Mouse (Mus musculus) C2C12 (cell line): ENCODE data around the gene Sez6. TPM values are rescaled to one million over a fixed set of nuclear protein-coding genes. Genes with fewer than 3 reads are reported as not detected.

ENCODE experiments used
- H3K27me3 ChIP-seq: one replicate; pipeline ENCODE4 v1.6.1; 2011; ENCODE audit not compliant: control insufficient read depth, insufficient read depth, insufficient read length
- H3K36me3 ChIP-seq: one replicate; pipeline ENCODE4 v1.6.1; 2011; ENCODE audit not compliant: control insufficient read depth, insufficient read depth
- H3K4me3 ChIP-seq: one replicate; pipeline ENCODE4 v1.5.1; 2011; ENCODE audit warnings: mild to moderate bottlenecking, control low read depth; ENCODE audit not compliant: poor library complexity, insufficient read depth, severe bottlenecking
- H3K79me2 ChIP-seq: one replicate; pipeline ENCODE4 v1.6.1; 2011; ENCODE audit not compliant: control insufficient read depth, insufficient read depth
- H3K79me3 ChIP-seq: one replicate; pipeline ENCODE4 v1.6.1; 2011; ENCODE audit warnings: low read depth, control low read depth
- H3ac ChIP-seq: one replicate; pipeline ENCODE3; 2011; ENCODE audit warnings: low read depth; ENCODE audit not compliant: control insufficient read depth, insufficient read length
- CEBPB ChIP-seq: IDR thresholded peaks from one replicate; pipeline ENCODE4 v1.6.1; 2011; ENCODE audit warnings: low read depth, mild to moderate bottlenecking, control low read depth, moderate library complexity
- CTCF ChIP-seq: IDR thresholded peaks from one replicate; pipeline ENCODE4 v1.5.1; 2011; ENCODE audit not compliant: control insufficient read depth, insufficient read depth, insufficient read length
- FOSL1 ChIP-seq: IDR thresholded peaks from one replicate; pipeline ENCODE4 v1.8.0; 2011; ENCODE audit warnings: mild to moderate bottlenecking, low read length; ENCODE audit not compliant: poor library complexity, insufficient read depth, severe bottlenecking
- MAX ChIP-seq: IDR thresholded peaks from one replicate; pipeline ENCODE4 v1.6.1; 2011; ENCODE audit warnings: mild to moderate bottlenecking, control low read depth
- MYOD1 ChIP-seq: IDR thresholded peaks from one replicate; pipeline ENCODE4 v1.6.1; 2011; ENCODE audit warnings: low read depth; ENCODE audit not compliant: control insufficient read depth, insufficient read length
- MYOG ChIP-seq: IDR thresholded peaks from one replicate; pipeline ENCODE4 v1.6.1; 2011; ENCODE audit not compliant: control insufficient read depth, insufficient read length; ENCODE audit errors: extremely low read depth
- USF1 ChIP-seq: IDR thresholded peaks from one replicate; pipeline ENCODE4 v1.6.1; 2011; ENCODE audit warnings: low read depth, mild to moderate bottlenecking, control low read depth, moderate library complexity
- polyA plus RNA-seq: library from polyadenylated mRNA; unstranded; fragments of >200 nt; fragmentation: generic; extraction: Trizol; gene quantifications from one replicate; pipeline ENCODE4 v1.2.1, GENCODE M21; 2012; ENCODE audit warnings: missing spikeins

Gene Sez6
- polyA plus RNA-seq, 1 experiment: not detected

GRCm38 (mm10) chr11:77908468-77908867, 22.1 kb upstream of the Sez6 start:
- Histone ChIP-seq H3ac (no peak overlapping the region), H3K4me3 (no peak overlapping the region), H3K79me2 (no peaks in the 10 kb centered on the region), H3K27me3 (peaks cover 62% of the 10 kb centered on the region), H3K79me3 (no peaks in the 10 kb centered on the region), H3K36me3 (no peaks in the 10 kb centered on the region)
- TF ChIP-seq FOSL1 (no peak), MYOD1 (no peak), MAX (no peak), MYOG (no peak), USF1 (no peak), CTCF (no peak), CEBPB (no peak)

DNA sequence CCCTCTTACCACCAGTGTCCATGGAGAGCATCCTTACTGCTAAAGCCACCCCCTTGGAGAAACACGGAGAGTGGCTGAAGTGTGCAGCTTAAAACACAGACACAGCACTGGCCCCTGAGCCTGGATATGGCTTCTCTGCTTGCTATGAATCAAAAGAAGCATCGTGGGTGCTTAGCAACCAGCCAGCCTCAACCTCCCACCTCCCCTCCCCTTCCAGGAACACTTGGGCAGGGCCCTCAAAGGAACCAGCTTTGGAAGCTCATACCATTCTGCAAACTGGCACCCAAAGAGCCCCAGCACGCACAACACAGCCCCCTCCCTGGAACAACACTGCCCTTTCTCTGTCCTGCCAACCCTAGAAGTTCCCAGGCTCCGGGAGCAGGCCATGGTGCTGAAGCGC, 21.2 kb upstream of the Sez6 start:
- TF ChIP-seq FOSL1: no peak
- TF ChIP-seq MAX: no peak
- no peak for TF ChIP-seq MYOD1
- no peak for TF ChIP-seq CEBPB
- no peak for TF ChIP-seq CTCF
- TF ChIP-seq USF1: no peak
- TF ChIP-seq MYOG: no peak
- Histone ChIP-seq H3K27me3 (peaks cover 62% of the 10 kb centered on the region), H3ac (no peak overlapping the region), H3K4me3 (no peak overlapping the region), H3K36me3 (no peaks in the 10 kb centered on the region), H3K79me3 (no peaks in the 10 kb centered on the region), H3K79me2 (no peaks in the 10 kb centered on the region)

DNA sequence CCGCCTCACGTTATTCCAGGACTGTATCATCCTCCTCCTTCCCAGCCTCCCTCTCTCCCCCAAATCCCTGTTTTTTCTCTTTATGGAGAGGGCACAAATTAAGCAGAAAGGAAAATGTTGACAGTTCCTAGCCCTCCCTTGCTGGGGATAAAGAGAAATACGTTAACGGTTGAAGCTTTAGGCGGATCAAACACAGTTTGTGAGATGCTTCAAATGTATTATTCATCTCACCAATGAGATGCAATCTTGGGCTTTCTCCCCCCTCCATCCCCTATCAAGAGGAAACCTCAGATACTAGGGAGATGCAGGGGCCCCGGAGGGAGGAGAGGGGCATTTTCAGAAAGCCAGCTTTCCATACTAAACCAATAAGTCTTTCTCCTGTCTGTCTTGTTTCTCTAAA, 20.8 kb upstream of the Sez6 start:
- TF ChIP-seq MYOD1 (no peak), CEBPB (no peak), MAX (no peak), FOSL1 (no peak), USF1 (no peak)
- Histone ChIP-seq H3ac (no peak overlapping the region), H3K79me2 (no peaks in the 10 kb centered on the region), H3K79me3 (no peaks in the 10 kb centered on the region), H3K27me3 (peaks cover 62% of the 10 kb centered on the region), H3K36me3 (no peaks in the 10 kb centered on the region), H3K4me3 (no peak overlapping the region)

GRCm38 (mm10) chr11:77913505-77913904, 17.1 kb upstream of the Sez6 start:
- Histone ChIP-seq H3ac (no peak overlapping the region), H3K27me3 (peaks cover 70% of the 10 kb centered on the region), H3K4me3 (no peak overlapping the region), H3K79me2 (no peaks in the 10 kb centered on the region), H3K36me3 (no peaks in the 10 kb centered on the region), H3K79me3 (no peaks in the 10 kb centered on the region)
- TF ChIP-seq MYOD1: no peak
- no peak for TF ChIP-seq FOSL1
- TF ChIP-seq MYOG: no peak
- TF ChIP-seq CTCF: no peak
- no peak for TF ChIP-seq USF1
- TF ChIP-seq CEBPB: no peak
- TF ChIP-seq MAX: no peak

DNA sequence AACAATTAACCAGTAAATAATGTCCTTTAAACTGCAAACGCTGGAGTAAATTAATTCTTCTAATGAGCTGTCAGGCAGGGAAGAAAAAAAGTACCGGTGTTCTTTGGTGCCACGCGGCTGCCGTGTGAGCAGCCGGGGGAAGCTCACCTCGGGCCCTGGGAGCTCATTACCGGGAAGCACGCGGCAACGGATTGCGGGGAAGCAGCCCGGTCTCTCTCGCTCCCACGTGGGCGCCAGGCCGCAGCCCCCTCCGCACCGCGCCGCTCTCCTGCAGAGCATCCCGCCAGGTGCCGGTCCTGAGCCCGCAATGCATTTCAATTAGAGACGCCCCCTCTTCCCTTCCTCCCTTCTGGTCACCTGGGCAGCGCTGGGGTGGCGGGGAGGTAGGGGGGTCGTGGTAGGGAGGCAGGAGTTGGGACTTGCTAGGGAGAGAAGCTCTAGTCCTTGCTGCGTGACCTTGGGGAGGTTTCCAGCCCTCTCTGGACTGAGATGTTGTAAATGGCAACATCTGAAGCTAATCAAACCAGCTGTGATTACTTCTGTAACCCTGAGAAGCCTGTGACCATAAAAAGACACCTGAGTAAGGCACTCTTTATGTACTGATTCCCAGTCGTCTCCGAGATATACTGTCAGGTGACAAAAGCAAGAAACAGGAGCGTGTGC, 15.9 kb upstream of the Sez6 start:
- Histone ChIP-seq H3ac (no peak overlapping the region), H3K79me2 (no peaks in the 10 kb centered on the region), H3K36me3 (no peaks in the 10 kb centered on the region), H3K27me3 (peaks cover 77% of the 10 kb centered on the region), H3K79me3 (no peaks in the 10 kb centered on the region), H3K4me3 (no peak overlapping the region)
- TF ChIP-seq MAX (no peak), MYOD1 (no peak), CEBPB (no peak), FOSL1 (no peak), CTCF (no peak), MYOG (no peak), USF1 (no peak)

DNA sequence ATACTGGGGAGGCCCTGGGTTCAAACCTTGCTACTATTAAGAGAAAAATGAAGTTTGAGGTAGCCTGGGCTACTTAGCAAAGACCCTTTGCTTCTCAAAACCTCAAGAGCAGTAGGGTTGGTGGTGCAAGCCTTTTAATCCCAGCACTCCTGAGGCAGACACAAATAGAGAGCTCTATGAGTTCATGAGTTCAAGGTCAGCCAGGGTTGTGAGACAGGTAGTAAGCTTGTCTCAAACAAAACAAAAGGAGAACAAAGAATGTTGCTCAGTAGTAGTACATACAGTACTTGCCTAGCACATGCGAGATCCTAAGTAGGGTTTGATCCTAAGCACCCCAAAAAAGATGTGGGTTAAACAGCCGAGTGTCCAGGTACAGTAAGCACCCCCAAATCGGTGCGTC, 13.9 kb upstream of the Sez6 start:
- Histone ChIP-seq H3K79me3 (no peaks in the 10 kb centered on the region), H3K27me3 (peaks cover 84% of the 10 kb centered on the region), H3K79me2 (no peaks in the 10 kb centered on the region), H3K4me3 (no peak overlapping the region), H3K36me3 (no peaks in the 10 kb centered on the region), H3ac (no peak overlapping the region)
- TF ChIP-seq MYOD1: no peak
- no peak for TF ChIP-seq MYOG
- no peak for TF ChIP-seq CEBPB
- TF ChIP-seq FOSL1: no peak
- no peak for TF ChIP-seq USF1
- TF ChIP-seq CTCF: no peak
- no peak for TF ChIP-seq MAX
